Mouse (Mus musculus) forebrain, embryonic 15.5 days (tissue): ENCODE measurements at regions not wholly inside any gene's neighbourhood (a gene's known extent, or its start where the extent isn't known, plus 50 kb on each side); places are given as distances from the start of the nearest gene placed in this dataset.

ENCODE experiments used
- ATAC-seq: fragments of 200-750 bp; cut with Nextera tagmentation; replicated peaks from 2 replicates; pipeline ENCODE4 v1.8.0; 2017; ENCODE audit warnings: mild to moderate bottlenecking, moderate TSS enrichment, moderate library complexity
- H3K27ac ChIP-seq: fragments of 300-500 bp; sonication (generic); replicated peaks from 2 replicates; pipeline ENCODE4 v1.5.1; 2015; ENCODE audit warnings: mild to moderate bottlenecking, inconsistent platforms
- H3K27me3 ChIP-seq: fragments of 300-500 bp; sonication (generic); 2 replicates; pipeline ENCODE4 v1.6.1; 2015; ENCODE audit warnings: inconsistent platforms
- H3K36me3 ChIP-seq: fragments of 300-500 bp; sonication (generic); 2 replicates; pipeline ENCODE4 v1.6.1; 2015; ENCODE audit warnings: mild to moderate bottlenecking, inconsistent platforms
- H3K4me1 ChIP-seq: fragments of 300-500 bp; sonication (generic); 2 replicates; pipeline ENCODE4 v1.6.1; 2015; ENCODE audit warnings: inconsistent platforms
- H3K4me2 ChIP-seq: fragments of 300-500 bp; sonication (generic); replicated peaks from 2 replicates; pipeline ENCODE4 v1.6.1; 2015; ENCODE audit warnings: mild to moderate bottlenecking, inconsistent platforms
- H3K4me3 ChIP-seq: fragments of 300-500 bp; sonication (generic); 2 replicates; pipeline ENCODE4 v1.5.1; 2015; ENCODE audit warnings: mild to moderate bottlenecking, inconsistent platforms
- H3K9ac ChIP-seq: fragments of 300-500 bp; sonication (generic); replicated peaks from 2 replicates; pipeline ENCODE4 v1.6.1; 2015; ENCODE audit warnings: mild to moderate bottlenecking, inconsistent platforms
- H3K9me3 ChIP-seq: fragments of 300-500 bp; sonication (generic); 2 replicates; pipeline ENCODE4 v1.6.1; 2016; ENCODE audit warnings: inconsistent platforms
- WGBS: fragments of 180-500 bp; shearing (Covaris S2); methylation state at CpG from one replicate; pipeline ENCODE4 v1.1.7; 2015; ENCODE audit warnings: mixed read lengths; 5-methylcytosine and 5-hydroxymethylcytosine counted together

GRCm38 (mm10) chr16:5487259-5487658 is 231.5 kb upstream of the Eef2kmt start:
- Histone ChIP-seq H3K4me3 (no peak overlapping the region), H3K9ac (no peak overlapping the region), H3K4me2 (no peak overlapping the region), H3K4me1 (no peaks in the 10 kb centered on the region), H3K9me3 (no peaks in the 10 kb centered on the region), H3K36me3 (no peaks in the 10 kb centered on the region), H3K27me3 (no peaks in the 10 kb centered on the region), H3K27ac (no peak overlapping the region)
- WGBS = 81% methylated on average over 3 of the region's 3 CpGs
- no peak for ATAC-seq

- H3K36me3 ChIP-seq = no peaks in the 10 kb centered on the region
- H3K27ac ChIP-seq = no peak overlapping the region
- WGBS = 31% methylated on average over 6 of the region's 6 CpGs
- ATAC-seq = no peak
- no peaks in the 10 kb centered on the region for H3K27me3 ChIP-seq
- no peaks in the 10 kb centered on the region for H3K9me3 ChIP-seq
- H3K4me1 ChIP-seq = no peaks in the 10 kb centered on the region
- H3K4me3 ChIP-seq = no peak overlapping the region
- no peak overlapping the region for H3K9ac ChIP-seq
- H3K4me2 ChIP-seq = no peak overlapping the region
Measured at GRCm38 (mm10) chr16:5483337-5483736, 227.6 kb upstream of the Eef2kmt start.

GRCm38 (mm10) chr16:5480148-5480547 is 224.4 kb upstream of the Eef2kmt start:
- H3K4me3 ChIP-seq = no peak overlapping the region
- H3K9me3 ChIP-seq = no peaks in the 10 kb centered on the region
- no peaks in the 10 kb centered on the region for H3K36me3 ChIP-seq
- H3K4me2 ChIP-seq = no peak overlapping the region
- no peak for ATAC-seq
- WGBS = 76% methylated on average over 1 of the region's 1 CpGs
- no peak overlapping the region for H3K27ac ChIP-seq
- no peak overlapping the region for H3K9ac ChIP-seq
- H3K27me3 ChIP-seq = no peaks in the 10 kb centered on the region
- peaks cover 9% of the 10 kb centered on the region for H3K4me1 ChIP-seq

GRCm38 (mm10) chr16:5478970-5479369 is 223.2 kb upstream of the Eef2kmt start:
- Histone ChIP-seq H3K4me2 (no peak overlapping the region), H3K9me3 (no peaks in the 10 kb centered on the region), H3K9ac (no peak overlapping the region), H3K27ac (no peak overlapping the region), H3K4me1 (peaks cover 19% of the 10 kb centered on the region), H3K27me3 (no peaks in the 10 kb centered on the region), H3K4me3 (no peak overlapping the region), H3K36me3 (no peaks in the 10 kb centered on the region)
- ATAC-seq = no peak

- Histone ChIP-seq H3K4me2 (no peak overlapping the region), H3K27me3 (no peaks in the 10 kb centered on the region), H3K9ac (no peak overlapping the region), H3K36me3 (no peaks in the 10 kb centered on the region), H3K9me3 (no peaks in the 10 kb centered on the region), H3K4me1 (peaks cover 28% of the 10 kb centered on the region), H3K27ac (no peak overlapping the region), H3K4me3 (no peak overlapping the region)
- ATAC-seq = no peak
- WGBS = 17% methylated on average over 5 of the region's 5 CpGs
Measured at GRCm38 (mm10) chr16:5471321-5471720, 215.5 kb upstream of the Eef2kmt start.

- Histone ChIP-seq H3K4me2 (no peak overlapping the region), H3K9ac (no peak overlapping the region), H3K4me3 (no peak overlapping the region), H3K27ac (no peak overlapping the region), H3K9me3 (no peaks in the 10 kb centered on the region), H3K27me3 (no peaks in the 10 kb centered on the region), H3K4me1 (no peaks in the 10 kb centered on the region), H3K36me3 (no peaks in the 10 kb centered on the region)
- WGBS = 5% methylated on average over 3 of the region's 3 CpGs
- ATAC-seq = no peak
Measured at GRCm38 (mm10) chr16:5467587-5467986, 211.8 kb upstream of the Eef2kmt start.

- no peaks in the 10 kb centered on the region for H3K36me3 ChIP-seq
- H3K9ac ChIP-seq = no peak overlapping the region
- WGBS = 53% methylated on average over 2 of the region's 2 CpGs
- no peaks in the 10 kb centered on the region for H3K27me3 ChIP-seq
- no peak for ATAC-seq
- H3K27ac ChIP-seq = no peak overlapping the region
- H3K9me3 ChIP-seq = no peaks in the 10 kb centered on the region
- no peak overlapping the region for H3K4me2 ChIP-seq
- no peaks in the 10 kb centered on the region for H3K4me1 ChIP-seq
- H3K4me3 ChIP-seq = no peak overlapping the region
Measured at GRCm38 (mm10) chr16:5466760-5467159, 211.0 kb upstream of the Eef2kmt start.

GRCm38 (mm10) chr16:5455352-5455965 is 199.7 kb upstream of the Eef2kmt start:
- 0 out of 2 replicates have a peak, but pooled peaks cover 7% of the 10 kb centered on the region for H3K4me1 ChIP-seq
- no peak overlapping the region for H3K9ac ChIP-seq
- H3K36me3 ChIP-seq = no peaks in the 10 kb centered on the region
- H3K27me3 ChIP-seq = no peaks in the 10 kb centered on the region
- H3K27ac ChIP-seq = no peak overlapping the region
- no peaks in the 10 kb centered on the region for H3K9me3 ChIP-seq
- H3K4me2 ChIP-seq = no peak overlapping the region
- H3K4me3 ChIP-seq = no peak overlapping the region
- WGBS = 6% methylated on average over 5 of the region's 5 CpGs
- ATAC-seq = no peak

- no peaks in the 10 kb centered on the region for H3K36me3 ChIP-seq
- no peak overlapping the region for H3K27ac ChIP-seq
- 0 out of 2 replicates have a peak, but pooled peaks cover 7% of the 10 kb centered on the region for H3K4me1 ChIP-seq
- H3K4me3 ChIP-seq = no peak overlapping the region
- WGBS = 10% methylated on average over 6 of the region's 6 CpGs
- H3K4me2 ChIP-seq = no peak overlapping the region
- ATAC-seq = no peak
- no peak overlapping the region for H3K9ac ChIP-seq
- H3K9me3 ChIP-seq = no peaks in the 10 kb centered on the region
- no peaks in the 10 kb centered on the region for H3K27me3 ChIP-seq
Measured at GRCm38 (mm10) chr16:5454243-5454642, 198.5 kb upstream of the Eef2kmt start.

GRCm38 (mm10) chr16:5452971-5453370 is 197.2 kb upstream of the Eef2kmt start:
- no peak for ATAC-seq
- H3K9me3 ChIP-seq = no peaks in the 10 kb centered on the region

GRCm38 (mm10) chr16:5445776-5446175 is 190.0 kb upstream of the Eef2kmt start:
- Histone ChIP-seq H3K9me3 (no peaks in the 10 kb centered on the region), H3K4me2 (no peak overlapping the region), H3K4me1 (no peaks in the 10 kb centered on the region), H3K9ac (no peak overlapping the region), H3K27ac (no peak overlapping the region), H3K27me3 (no peaks in the 10 kb centered on the region), H3K4me3 (no peak overlapping the region), H3K36me3 (no peaks in the 10 kb centered on the region)
- ATAC-seq = no peak
- 64% methylated on average over 6 of the region's 6 CpGs for WGBS

More at GRCm38 (mm10) chr16:5452971-5453370, 197.2 kb upstream of the Eef2kmt start:
- Histone ChIP-seq H3K27me3 (no peaks in the 10 kb centered on the region), H3K9ac (no peak overlapping the region), H3K4me3 (no peak overlapping the region), H3K4me2 (no peak overlapping the region), H3K4me1 (0 out of 2 replicates have a peak, but pooled peaks cover 7% of the 10 kb centered on the region), H3K36me3 (no peaks in the 10 kb centered on the region), H3K27ac (no peak overlapping the region)
- WGBS = 82% methylated on average over 6 of the region's 6 CpGs

GRCm38 (mm10) chr16:5444785-5445184 is 189.0 kb upstream of the Eef2kmt start:
- Histone ChIP-seq H3K4me1 (no peaks in the 10 kb centered on the region), H3K4me3 (no peak overlapping the region), H3K4me2 (no peak overlapping the region), H3K27me3 (no peaks in the 10 kb centered on the region), H3K27ac (no peak overlapping the region), H3K9ac (no peak overlapping the region), H3K9me3 (no peaks in the 10 kb centered on the region), H3K36me3 (no peaks in the 10 kb centered on the region)
- no peak for ATAC-seq
- WGBS = 52% methylated on average over 2 of the region's 2 CpGs

- H3K27ac ChIP-seq = no peak overlapping the region
- H3K9ac ChIP-seq = no peak overlapping the region
- no peak overlapping the region for H3K4me3 ChIP-seq
- no peaks in the 10 kb centered on the region for H3K4me1 ChIP-seq
- no peaks in the 10 kb centered on the region for H3K9me3 ChIP-seq
- no peaks in the 10 kb centered on the region for H3K27me3 ChIP-seq
- ATAC-seq = no peak
- H3K4me2 ChIP-seq = no peak overlapping the region
- 72% methylated on average over 2 of the region's 2 CpGs for WGBS
- H3K36me3 ChIP-seq = no peaks in the 10 kb centered on the region
Measured at GRCm38 (mm10) chr16:5439717-5440116, 183.9 kb upstream of the Eef2kmt start.
